Mouse (Mus musculus) liver, adult 2 months (tissue): ENCODE results near the gene Kank2.

Source experiments
- CTCF ChIP-seq: fragments of 200-500 bp; IDR thresholded peaks from 2 replicates; pipeline ENCODE4 v1.5.1; 2011; ENCODE audit warnings: low read depth, low read length, control low read depth
- POLR2A ChIP-seq: fragments of 200-500 bp; IDR thresholded peaks from 2 replicates; pipeline ENCODE4 v1.6.1; 2011; ENCODE audit warnings: low read length, control low read depth; ENCODE audit not compliant: insufficient read depth; ENCODE audit errors: extremely low read depth

GRCm38 (mm10) chr9:21752252-21752792 is 46.2 kb downstream of the Kank2 start:
- no peak for TF ChIP-seq CTCF
- no peak for TF ChIP-seq POLR2A
